Mouse (Mus musculus): ENCODE measurements around the gene Drap1. TPM values are rescaled to one million over a fixed set of nuclear protein-coding genes. Genes with fewer than 3 reads are reported as not detected.

The Drap1 gene
- total RNA-seq (2023) = 100 to 1,000 TPM; 122 to 124 TPM

GRCm38 (mm10) chr19:5424782-5425741 lies at the start of gene Drap1, which contains the start of gene AI837181:
Drap1 (minus strand) TSS chr19:5424979.
AI837181 (plus strand) TSS chr19:5425144.

DNA sequence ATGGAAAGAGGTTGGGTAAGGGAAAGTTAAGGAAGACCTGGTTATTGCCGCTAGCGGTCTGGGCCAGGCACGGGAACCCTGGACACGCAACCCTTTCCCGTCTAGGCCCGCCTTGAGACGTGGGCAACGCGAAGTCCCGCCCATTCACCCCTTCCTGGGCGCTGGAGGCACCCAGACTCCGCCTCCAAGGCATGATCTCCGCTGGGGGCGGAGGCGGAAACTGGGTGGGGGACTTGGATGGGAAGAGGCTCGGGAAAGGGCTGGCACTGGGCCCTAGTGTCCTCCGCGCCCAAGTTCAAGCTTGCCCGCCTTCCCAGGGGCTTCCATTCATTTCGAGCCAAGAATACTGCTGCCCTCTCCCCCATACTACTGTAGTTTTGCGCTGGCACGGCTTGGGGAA lies 48.9 kb upstream of the Drap1 start, which contains the start of gene Efemp2:
Gene Efemp2, plus strand, starts transcription at position 235 of the 400 bp plus-strand sequence.

DNA sequence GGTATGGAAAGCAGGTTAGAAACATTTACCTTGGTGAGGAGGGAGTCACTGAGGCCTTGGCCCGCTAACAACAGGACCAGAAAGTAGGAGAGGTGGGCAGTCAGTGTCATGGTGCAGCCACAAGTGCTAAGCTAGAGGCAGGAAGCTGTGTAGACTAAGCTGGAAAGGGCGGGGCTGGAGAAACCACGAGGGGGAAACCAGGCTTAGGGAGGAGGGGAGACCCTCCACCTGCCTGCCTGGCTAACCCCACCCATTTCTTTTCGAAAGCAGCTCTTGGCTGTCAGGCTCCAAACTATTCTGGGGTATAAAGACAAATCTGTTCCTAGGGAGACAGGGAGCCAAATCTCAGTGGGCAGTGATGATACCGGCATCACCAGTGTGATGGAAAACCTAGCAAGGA lies 43.6 kb upstream of the Drap1 start, which contains the start of gene Ctsw:
Gene Ctsw, minus strand, starts transcription at position 134 of the 400 bp plus-strand sequence.

GRCm38 (mm10) chr19:5460465-5460911 lies 35.7 kb upstream of the Drap1 start, which contains the start of gene Fibp:
Fibp (plus strand) TSS chr19:5460615.

GRCm38 (mm10) chr19:5457746-5458442 lies 33.1 kb upstream of the Drap1 start, which contains the start of gene Ccdc85b:
Ccdc85b (minus strand) TSS chr19:5457894.

GRCm38 (mm10) chr19:5447515-5448353 lies 23.0 kb upstream of the Drap1 start, which contains the start of gene Fosl1:
Fosl1 (plus strand) TSS chr19:5447547.

GRCm38 (mm10) chr19:5402293-5402692 lies 22.5 kb downstream of the Drap1 start, which contains the start of gene Tsga10ip:
Tsga10ip (minus strand) TSS chr19:5402526.

DNA sequence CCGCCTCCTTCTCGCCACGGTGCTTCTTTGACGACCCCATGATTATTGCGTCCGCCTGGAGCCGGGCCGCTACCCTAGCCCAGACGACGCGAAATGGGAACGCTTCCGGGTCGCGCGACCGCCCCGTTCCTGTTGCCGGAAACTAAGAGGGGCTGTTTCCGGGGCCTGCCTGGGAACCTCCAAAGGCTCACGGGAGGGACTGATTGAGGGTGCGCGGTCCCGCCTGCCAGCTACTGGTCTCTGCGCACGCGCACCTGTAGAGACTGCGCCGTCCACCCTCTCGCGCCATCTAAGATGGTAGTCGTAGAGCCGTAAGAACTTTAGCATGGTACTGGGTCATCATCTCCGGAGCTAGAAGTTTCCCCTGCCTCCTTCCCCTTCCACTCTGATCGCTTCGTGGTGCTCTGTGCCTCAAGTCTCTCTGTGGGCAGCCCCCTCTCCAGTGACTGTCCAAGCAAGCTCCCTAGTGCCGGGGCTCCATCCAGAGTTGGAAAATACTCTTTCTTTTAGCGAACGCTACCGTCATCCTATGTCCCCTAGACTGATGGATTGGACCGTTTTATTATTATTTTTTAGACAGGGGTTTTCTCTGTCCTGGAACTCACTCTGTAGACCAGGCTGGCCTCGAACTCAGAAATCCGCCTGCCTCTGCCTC lies 36.1 kb downstream of the Drap1 start, which contains the start of gene Sart1:
Gene Sart1, minus strand, starts transcription at position 116 of the 655 bp plus-strand sequence.

Other genes starting within 250 kb of the Drap1 start
- gene Pacs1, start 151.9 kb downstream of the Drap1 start, total RNA-seq (2023) = 100 to 1,000 TPM; 105 to 106 TPM
- 100 to 1,000 TPM; 199 to 214 TPM for gene Sf3b2, start 129.5 kb downstream of the Drap1 start, total RNA-seq (2023)
- gene Gal3st3, start 126.6 kb downstream of the Drap1 start, total RNA-seq (2023) = not detected
- not detected for gene Catsper1, start 89.2 kb downstream of the Drap1 start, total RNA-seq (2023)
- not detected for gene Cst6, start 75.4 kb downstream of the Drap1 start, total RNA-seq (2023)
- 10 to 100 TPM; 21.3 to 25.1 TPM for gene Eif1ad, start 58.2 kb downstream of the Drap1 start, total RNA-seq (2023)
- gene Banf1, start 57.8 kb downstream of the Drap1 start, total RNA-seq (2023) = 10 to 100 TPM; 65.2 to 82.5 TPM
- 10 to 100 TPM; 96.2 to 98.5 TPM for gene Sart1, start 36.3 kb downstream of the Drap1 start, total RNA-seq (2023)
- under 1 TPM in 1 of 2 experiments, not detected in 1; 0.20 TPM for gene Tsga10ip, start 22.5 kb downstream of the Drap1 start, total RNA-seq (2023)
- 10 to 100 TPM; 38.8 to 44.7 TPM for gene AI837181, start 165 bp upstream of the Drap1 start, total RNA-seq (2023)
- 10 to 100 TPM; 47.9 to 66.9 TPM for gene Fosl1, start 22.6 kb upstream of the Drap1 start, total RNA-seq (2023)
- 1 to 10 TPM; 1.3 to 2.1 TPM for gene Ccdc85b, start 32.9 kb upstream of the Drap1 start, total RNA-seq (2023)
- gene Fibp, start 35.6 kb upstream of the Drap1 start, total RNA-seq (2023) = 10 to 100 TPM; 51.1 to 59.5 TPM
- under 1 TPM; 0.69 to 0.79 TPM for gene Ctsw, start 43.5 kb upstream of the Drap1 start, total RNA-seq (2023)
- gene Efemp2, start 49.0 kb upstream of the Drap1 start, total RNA-seq (2023) = 1 to 10 TPM in 1 of 2 experiments, under 1 TPM in 1; 0.20 to 1.2 TPM
- gene Mus81, start 63.4 kb upstream of the Drap1 start, total RNA-seq (2023) = 10 to 100 TPM; 19.9 to 20.9 TPM
- 1,000 to 10,000 TPM; 1,662 to 1,728 TPM for gene Cfl1, start 65.5 kb upstream of the Drap1 start, total RNA-seq (2023)
- 1 to 10 TPM in 1 of 2 experiments, under 1 TPM in 1; 0.88 to 1.6 TPM for gene 1700020D05Rik, start 78.8 kb upstream of the Drap1 start, total RNA-seq (2023)
- 1 to 10 TPM; 3.6 to 4.3 TPM for gene Snx32, start 85.6 kb upstream of the Drap1 start, total RNA-seq (2023)
- gene Ovol1, start 135.7 kb upstream of the Drap1 start, total RNA-seq (2023) = under 1 TPM in 1 of 2 experiments, not detected in 1; 0.13 TPM
- 10 to 100 TPM; 69.1 to 69.3 TPM for gene Ap5b1, start 143.0 kb upstream of the Drap1 start, total RNA-seq (2023)
- 100 to 1,000 TPM; 158 to 174 TPM for gene Rnaseh2c, start 176.9 kb upstream of the Drap1 start, total RNA-seq (2023)
- 10 to 100 TPM; 81.3 to 83.8 TPM for gene Kat5, start 185.3 kb upstream of the Drap1 start, total RNA-seq (2023)
- gene Rela, start 212.5 kb upstream of the Drap1 start, total RNA-seq (2023) = 10 to 100 TPM; 73.0 to 88.9 TPM
- gene Sipa1, start 238.7 kb upstream of the Drap1 start, total RNA-seq (2023) = 100 to 1,000 TPM; 212 to 218 TPM